Mouse (Mus musculus): ENCODE data around the gene Mvb12a.
A peak's percentile ranks its signal among the peaks of the same experiment; 100 is the strongest.
"Not testable (repeated sequence)": the region's sequence is repeated elsewhere in the genome, so short reads cannot be mapped to it uniquely, and the experiment has no call there.

Mvb12a gene

DNA sequence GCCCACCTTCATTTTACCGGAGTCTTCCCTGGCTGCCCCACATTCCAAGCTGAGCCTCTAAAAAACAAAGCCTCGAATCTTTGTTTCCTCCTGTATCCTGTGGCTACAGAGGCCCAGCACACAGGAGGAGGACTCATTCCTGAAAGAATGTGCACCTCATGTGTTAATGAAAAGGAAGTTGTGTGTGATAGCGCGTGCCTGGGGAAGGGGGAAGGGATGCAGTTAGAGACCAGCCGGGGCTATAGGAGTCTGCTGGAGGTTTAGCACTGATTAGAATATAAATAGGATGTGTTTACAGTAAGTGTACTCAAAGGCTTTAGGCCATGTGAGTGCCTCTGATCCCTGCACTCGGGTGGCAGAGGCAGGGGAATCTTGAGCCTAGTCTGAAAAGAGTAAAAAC is 16.4 kb upstream of the Mvb12a start:
- no peak for DNase-seq (ENCODE audit: extremely low spot score, low spot score)

DNA sequence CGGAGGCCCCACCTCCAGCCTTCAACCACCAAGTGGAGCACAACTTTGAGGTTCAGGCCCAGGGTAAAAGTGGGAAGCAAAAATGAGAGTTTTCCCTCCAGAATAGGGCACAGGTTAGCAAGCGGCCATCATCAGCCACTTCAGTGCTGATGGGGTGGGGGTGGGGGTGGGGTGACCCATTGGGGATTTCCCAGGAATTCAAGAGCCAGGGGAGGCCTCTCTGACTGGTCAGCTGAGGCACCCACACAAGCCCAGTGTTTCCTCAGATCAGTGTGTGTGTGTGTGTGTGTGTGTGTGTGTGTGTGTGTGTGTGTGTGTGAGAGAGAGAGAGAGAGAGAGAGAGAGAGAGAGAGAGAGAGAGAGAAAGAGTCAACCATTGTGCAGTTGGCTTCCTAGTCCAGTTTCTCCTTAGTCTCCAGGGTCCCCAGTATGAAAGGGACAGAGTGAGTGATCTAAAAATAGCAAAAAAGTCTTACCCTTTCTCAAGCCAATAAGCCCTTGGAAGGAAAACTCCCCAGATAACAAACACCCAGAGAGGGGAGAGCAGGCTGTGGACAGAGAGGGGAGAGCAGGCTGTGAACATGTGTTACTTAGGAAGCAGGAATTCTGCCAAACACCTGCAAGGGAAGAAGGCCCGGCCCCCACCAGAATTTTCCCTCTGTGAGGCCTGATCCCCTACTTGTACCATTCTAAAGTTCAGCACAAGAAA is 15.4 kb upstream of the Mvb12a start:
- DNase-seq (ENCODE audit: extremely low spot score, low spot score): no peak

DNA sequence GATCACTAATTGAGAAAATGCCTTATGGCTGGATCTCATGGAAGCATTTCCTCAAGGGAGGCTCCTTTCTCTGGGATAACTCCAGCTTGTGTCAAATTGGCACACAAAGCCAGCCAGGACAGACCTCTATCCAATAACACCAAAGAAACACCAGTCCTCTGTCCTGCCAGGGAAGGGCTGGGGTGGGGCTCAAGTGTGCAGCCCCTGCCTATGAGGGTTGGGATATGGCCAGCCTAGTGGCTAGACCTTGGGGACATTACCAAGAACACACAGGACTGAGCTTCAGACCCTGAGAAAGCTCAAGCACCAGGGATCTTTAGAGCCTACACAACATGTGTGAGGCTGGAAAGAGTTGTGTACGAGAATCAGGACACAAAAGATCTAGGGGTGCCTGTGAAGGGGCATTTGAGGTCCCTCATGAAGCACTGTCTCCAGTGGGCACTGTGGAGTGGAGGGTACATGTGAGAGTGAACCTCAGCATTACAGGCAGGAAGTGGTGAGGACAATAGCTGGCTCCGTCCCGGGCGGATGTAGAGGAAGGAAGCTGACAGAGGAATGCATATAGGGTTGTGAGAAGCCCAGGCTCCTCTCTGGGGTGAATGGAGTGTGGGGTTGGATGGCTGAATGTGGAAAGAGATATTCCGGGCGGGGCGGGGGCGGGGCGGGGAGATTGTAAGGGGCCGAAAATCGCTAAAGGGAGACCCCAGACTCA is 14.2 kb upstream of the Mvb12a start:
- DNase-seq (ENCODE audit: extremely low spot score, low spot score): no peak

DNA sequence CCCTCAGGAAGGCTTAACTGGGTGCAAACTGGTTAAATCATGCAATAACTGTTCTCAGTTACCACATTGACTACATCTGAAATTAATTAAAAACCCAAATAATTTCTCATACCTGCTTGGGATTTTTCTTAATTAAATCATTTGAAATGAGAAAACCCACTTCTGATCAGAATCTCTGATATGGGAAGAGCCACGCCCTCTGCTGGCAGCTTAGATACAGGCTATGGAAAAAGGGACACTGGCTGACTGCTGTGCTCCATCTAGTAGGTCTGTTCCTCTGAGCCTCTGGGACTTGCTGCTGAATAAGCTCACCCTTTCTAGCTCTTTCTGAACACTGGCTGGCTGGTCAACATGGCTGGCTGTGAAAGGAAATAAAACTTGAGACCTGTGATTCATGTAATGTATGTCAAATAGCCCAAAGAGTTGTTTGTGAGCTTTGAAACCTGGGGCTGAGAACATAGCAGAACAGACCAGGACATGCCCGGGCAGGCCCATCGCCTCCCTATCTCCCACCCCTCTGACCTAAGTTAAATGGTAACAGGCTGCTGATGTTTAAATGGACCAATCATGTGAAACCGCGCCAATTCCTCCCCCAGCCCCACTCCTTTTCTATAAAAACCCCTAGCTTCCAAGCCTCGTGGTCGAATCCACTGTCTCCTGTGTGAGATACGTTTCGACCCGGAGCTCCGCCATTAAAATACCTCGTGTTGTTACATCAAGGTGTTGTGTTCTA is 11.8 kb upstream of the Mvb12a start:
- not testable (repeated sequence) for DNase-seq (ENCODE audit: extremely low spot score, low spot score)

DNA sequence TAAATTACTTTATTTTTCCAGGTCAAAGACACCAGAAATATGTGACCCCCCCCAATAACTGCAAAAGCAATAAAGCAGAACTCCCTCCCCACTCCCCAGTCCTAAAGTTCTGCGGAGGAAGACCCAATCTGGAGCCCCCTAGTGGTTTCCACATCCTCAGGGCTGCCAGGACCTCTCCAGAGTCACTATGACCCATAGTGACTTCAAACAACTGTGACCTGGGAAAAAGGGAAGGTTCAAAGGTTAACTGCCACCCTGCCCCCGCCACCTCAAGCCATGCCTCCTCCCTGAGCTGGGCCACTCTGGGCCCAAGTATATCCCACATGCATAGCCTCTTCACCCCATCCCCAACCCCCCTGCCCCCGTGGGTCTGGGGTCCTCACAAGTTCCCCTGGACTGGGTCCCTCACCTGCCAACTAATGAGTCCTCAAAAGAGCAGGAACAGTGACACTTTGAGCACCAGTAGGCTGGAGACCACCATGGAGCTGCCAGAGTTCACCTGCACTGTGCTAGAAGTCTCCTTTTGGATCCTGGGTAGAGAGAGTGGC is 8.4 kb upstream of the Mvb12a start:
- DNase-seq (ENCODE audit: extremely low spot score, low spot score): no peak

DNA sequence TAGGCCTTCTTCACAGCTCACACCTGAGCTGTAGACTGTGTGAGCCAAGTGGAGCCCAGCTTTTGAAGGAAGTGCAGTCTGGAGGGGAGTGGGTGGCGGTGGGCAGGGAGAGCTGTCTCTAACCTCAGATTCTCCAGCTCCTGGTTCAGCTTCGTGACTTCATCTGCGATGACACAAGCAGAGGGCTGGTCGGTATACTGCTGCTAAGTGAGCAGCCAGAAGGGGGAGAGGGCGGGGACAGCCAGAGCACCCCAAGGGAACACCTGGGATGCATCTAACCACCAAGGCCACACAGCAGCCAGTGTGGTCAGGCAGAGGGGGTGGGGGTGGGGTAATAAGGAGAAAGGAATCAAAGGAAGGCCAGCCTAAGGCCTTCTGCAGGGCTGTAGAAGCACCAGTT is 7.1 kb upstream of the Mvb12a start:
- no peak for DNase-seq (ENCODE audit: extremely low spot score, low spot score)

DNA sequence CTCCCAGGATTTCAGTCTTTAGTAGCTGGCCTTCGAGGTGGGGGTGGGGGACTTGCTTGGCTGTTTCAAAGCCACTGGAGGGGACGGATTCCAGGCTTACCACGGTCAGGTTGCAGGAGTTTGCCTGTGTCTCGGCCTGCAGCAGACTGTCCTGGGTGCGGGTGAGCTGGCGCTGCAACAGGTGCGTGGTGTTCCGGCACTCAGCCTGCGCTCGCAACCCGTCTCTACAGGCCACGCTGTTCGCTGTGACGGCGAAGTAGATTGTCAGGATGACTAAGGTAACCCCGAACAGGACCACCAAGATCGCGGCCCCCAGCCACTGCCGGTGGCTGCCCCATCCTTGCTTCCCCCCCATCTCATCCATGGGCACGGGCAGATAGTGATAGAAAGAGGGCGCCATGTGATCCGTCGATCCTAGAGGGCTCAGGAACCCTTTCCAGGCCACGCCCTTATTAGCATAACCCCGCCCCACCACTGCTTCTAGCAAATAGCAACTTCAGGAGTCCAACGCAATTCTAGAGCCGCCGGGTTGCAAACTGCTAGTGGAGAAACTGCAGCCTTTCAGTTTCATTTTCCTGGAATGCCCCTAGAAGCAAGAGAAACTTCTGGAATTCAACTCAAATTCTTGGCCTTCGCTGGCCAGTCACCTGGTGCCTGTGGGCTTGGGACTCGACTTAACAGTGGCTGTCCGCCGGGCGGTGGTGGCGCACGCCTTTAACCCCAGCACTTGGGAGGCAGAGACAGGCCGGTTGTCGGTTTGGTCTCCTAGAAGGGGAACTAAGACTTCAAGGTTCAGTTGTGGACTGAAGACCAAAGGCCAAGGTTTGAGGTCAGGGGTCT is 5.5 kb upstream of the Mvb12a start, which contains the start of gene Bst2:
Bst2 (minus strand) TSS at position 429 of the 840 bp plus-strand sequence.
- DNase-seq (ENCODE audit: extremely low spot score, low spot score): peak; percentile 72

DNA sequence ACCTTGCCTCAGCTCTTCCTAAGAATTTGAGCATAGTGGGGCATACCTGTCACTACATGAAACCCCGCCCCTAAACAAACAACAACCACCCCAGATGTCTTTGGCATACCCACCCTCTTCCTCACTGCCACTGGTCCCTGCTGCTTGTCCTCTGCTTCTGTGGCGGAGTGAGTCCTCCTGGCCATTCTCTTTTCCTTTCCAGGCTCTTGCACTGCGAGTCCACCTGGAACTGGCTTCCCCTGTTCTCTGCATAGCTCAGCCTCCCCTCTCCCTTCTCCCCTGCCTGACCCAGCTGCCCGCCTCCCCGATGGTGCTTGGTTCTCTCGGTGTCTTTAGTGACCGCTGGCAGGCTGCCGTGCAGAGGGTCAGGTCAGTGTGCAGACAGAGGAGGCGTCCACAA is 1.0 kb downstream of the Mvb12a start:
- no peak for DNase-seq (ENCODE audit: extremely low spot score, low spot score)

DNA sequence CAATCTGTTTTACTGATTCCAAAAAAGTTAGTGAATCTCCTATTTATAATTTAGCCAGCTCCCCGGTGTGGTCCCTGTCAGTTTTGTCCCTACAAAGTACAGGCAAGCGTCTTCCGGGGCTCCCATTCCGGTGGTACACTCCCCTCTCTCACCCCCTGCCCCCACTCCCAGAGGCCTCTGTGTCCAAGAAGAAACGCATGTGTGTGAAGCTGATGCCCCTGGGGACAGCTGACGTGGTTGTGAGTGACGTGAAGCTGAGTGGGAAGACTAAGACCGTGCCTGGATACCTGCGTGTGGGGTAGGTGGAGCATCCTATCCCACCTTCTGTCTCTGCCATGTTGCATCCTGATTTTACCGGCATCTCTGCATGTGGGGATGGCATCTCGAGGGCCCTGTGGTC is 2.3 kb downstream of the Mvb12a start:
- DNase-seq (ENCODE audit: extremely low spot score, low spot score): no peak

DNA sequence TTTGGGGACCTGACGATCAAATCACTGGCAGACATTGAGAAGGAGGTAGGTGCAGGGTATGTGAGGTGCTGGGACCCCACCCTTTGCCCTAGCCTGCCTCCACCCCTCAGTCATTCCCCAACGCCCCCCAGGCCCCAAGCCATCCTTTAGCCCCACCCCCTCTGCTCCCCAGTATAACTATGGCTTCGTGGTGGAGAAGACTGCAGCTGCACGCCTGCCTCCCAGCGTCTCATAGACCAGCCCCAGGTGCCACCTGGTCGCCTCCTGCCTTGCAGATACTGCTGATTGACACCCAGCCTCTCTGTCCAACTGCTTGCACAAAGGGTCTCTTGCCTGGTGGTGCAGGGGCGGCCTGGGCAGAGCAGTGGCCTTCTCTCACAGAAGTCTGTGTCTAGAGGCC is 4.9 kb downstream of the Mvb12a start:
- DNase-seq (ENCODE audit: extremely low spot score, low spot score): no peak

DNA sequence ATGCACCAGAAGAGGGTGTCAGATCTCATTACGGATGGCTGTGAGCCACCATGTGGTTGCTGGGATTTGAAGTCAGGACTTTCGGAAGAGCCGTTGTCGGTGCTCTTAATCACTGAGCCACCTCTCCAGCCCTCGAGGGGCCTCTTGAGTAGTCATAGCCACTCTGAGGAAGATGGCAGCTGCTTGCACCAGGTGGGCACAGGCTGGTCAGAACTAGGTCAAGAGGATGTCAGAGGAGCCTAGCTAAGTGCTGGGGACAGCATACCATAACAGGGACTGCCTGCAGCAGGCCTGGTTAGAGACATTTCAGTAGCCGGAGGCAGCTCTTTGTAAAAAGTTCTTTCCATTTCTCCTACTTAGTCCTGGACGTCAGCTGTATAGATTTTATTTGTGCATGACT is 8.0 kb downstream of the Mvb12a start:
- DNase-seq (ENCODE audit: extremely low spot score, low spot score): no peak

DNA sequence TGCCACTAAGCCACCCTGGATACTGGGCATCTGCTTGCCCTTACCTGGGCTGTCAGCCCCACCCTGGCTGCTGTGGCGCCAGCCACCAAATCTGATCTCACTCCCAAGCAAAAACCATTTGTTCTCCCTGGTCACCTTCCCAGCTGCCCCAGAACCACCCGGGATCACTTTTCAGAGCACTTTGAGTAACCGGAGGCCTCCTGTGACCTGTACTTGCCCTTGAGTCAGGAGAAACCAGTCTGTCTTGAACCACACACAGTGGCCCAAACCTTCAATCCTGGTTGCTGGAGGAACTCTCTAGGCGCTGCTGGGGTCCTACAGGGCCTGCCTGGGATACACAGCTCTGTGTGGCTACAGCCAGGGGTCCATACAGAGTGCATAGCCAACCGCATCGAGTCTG is 10.0 kb downstream of the Mvb12a start:
- no peak for DNase-seq (ENCODE audit: extremely low spot score, low spot score)

DNA sequence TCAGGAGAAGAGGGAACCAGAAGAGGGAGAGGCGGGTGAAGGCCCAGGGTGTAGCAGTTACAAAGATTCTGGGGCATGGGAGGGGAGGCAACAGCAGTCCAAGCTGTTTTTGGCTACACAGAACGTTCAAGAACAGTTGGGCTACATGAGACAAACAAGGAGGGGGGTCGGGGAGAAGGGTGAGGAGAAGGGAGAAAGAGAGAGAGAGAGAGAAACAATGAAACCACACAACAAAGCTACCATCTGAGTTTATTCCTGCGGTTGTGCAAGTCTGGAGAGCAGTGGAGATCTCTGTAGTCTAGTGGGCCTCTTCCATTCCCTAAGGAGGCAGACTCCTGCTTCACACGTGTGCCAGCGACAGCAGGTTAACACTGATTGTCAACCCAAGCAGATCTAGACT is 11.3 kb downstream of the Mvb12a start:
- no peak for DNase-seq (ENCODE audit: extremely low spot score, low spot score)

DNA sequence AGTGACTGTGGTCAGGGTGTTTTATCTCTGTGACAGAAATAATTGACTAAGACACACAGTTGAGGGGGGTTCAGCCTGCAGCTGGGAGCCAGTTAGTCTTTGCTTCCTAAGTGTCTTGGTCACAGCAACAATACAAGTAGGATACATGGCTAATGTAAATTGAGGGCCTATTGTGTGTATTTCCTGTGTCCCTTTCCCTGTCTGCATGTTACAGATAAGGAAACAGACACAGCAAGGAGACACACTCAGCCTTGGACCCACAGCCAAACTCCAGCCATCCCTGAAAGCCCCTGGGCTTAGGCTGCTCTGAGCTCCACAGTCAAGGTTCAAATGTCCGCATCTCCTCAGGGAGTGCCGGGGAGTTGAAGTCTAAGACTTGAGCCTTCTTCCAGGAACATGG is 11.9 kb downstream of the Mvb12a start:
- no peak for DNase-seq (ENCODE audit: extremely low spot score, low spot score)

DNA sequence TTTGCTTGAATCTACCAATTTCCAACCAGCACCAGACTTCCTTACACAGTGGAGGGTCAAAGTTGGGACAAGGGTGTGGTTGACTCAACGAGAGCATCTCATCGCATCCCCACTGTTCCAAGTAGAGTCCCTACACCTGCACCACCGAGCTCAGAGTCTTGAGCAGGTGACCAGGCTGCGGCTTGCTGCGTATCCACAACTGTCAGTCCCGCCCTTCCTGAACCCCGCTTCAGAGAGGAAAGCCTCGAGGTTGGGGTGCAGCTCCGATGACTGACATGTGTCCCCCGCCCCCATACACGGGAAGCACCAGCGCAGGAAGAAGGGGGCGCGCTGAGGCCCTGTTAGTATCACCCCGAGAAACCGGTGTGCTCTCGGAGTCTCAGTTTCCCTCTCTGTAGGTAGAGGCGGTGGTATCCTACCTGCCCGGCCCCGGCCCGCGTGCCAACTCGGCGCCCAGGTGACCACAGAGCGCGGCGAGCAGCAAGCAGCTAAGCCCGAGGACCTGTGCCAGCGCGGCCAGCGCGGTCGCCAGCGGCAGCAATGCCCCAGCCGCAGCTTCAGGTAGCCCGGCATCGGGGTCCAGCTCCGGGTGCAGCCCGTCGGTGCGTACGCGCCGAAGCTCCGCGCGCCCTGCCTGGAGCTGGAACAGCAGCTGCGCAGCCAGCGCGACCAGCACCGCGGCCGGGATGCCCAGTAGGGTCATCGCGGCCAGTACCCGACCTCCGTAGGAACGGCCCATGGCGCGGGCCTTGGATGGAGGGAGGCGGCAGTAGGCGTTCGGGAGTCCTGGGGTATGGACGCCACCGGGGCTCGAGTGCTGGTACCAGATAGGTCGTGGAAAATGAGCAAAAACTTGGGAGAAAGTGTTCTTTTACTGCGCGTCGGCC is 15.6 kb downstream of the Mvb12a start, which contains the start of gene Tmem221:
Tmem221 (minus strand) TSS at position 801 of the 887 bp plus-strand sequence.
- no peak for DNase-seq (ENCODE audit: extremely low spot score, low spot score)

DNA sequence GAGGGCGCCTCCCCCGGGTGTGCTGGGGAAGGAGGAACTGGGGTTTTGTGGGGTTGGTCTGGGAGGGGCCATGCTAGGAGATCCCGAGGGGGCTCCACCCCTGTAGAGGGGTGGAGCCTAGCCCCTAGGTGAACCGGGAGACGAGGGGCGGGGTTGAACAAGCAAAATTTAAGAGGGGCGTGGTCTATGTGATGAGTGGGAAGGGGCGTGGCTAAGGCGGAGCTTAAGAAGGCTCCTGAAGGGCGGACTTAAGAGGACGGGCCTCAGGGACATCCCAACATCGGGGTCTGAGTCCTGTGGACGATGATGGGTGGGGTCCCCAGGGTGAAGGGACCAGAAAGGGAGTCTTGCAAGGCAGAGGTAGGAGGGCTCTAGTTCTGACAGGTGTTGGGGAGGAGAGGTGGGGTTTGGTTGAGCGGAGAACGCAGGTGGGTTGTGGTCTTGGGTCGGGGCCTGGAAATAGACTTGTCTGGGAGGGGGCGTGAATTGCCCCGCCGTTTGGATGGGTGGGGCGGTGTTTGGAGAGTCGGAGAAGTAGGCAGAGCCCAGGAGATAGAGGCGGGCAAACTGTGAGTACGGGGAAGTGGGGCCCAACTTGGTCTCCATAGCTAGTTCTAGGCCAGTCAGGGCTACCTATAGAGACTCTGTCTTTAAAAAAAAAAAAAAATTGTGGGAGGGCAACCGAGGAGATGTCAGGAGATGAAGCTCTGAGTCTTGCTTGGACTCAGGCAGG is 16.4 kb downstream of the Mvb12a start:
- DNase-seq (ENCODE audit: extremely low spot score, low spot score): peak; percentile 47

DNA sequence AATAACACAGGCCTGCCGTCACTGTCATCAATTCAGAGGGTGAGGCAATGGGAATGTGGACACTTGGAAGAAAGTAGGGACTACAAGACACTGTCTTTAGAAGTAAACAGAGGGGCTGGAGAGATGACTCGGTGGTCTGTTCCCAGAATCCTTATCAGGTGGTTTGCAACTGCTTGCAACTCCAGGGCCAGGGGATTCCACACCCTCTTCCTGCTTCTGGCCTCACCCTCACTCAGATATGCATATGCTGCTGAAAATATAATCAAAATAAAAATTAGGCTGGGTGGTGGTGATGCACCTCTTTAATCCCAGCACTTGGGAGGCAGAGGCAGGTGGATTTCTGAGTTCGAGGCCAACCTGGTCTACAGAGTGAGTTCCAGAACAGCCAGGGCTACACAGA is 17.3 kb downstream of the Mvb12a start:
- DNase-seq (ENCODE audit: extremely low spot score, low spot score): no peak

DNA sequence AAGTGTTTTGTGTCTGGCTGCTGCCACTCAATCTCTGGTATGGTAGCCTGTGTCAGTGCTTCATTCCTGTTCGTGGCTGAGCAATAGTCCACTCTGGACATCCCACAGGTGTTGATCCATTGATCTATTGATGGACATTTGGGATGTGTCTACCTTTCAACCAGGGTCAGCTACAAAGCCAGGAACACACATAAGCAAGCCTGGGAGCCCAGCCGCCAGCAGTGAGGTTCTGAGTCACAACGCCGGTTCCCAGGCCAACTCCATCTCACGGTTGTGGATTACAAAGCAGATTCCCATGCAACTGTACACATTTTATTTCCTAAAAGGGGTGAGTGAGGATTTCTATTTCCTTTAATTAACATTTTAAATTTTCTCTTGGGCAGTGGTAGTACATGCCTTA is 18.0 kb downstream of the Mvb12a start:
- no peak for DNase-seq (ENCODE audit: extremely low spot score, low spot score)

DNA sequence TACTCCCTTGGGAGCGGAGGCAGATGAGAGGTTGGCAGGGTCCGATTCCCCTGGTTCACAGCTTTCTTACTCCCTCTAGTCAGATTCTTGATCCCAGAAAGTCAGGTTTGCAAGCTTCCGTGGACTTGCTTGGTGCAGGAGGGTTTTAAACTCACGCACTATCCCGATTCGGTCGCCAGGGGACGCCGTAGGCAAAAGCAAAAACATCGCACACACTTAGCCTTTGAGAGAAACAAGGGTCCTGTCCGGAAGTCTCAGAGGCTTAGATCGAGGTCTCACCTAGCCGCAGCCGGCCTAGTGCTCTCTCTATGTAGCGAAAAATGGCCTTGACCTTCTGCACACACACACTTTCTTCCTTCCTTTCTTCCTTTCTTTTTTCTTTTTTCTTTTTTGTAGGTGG is 18.7 kb downstream of the Mvb12a start:
- DNase-seq (ENCODE audit: extremely low spot score, low spot score): peak; percentile 82
